Mouse (Mus musculus) CH12.LX (cell line): ENCODE results near the gene Frmd4a. TPM values are rescaled to one million over a fixed set of nuclear protein-coding genes. Genes with fewer than 3 reads are reported as not detected.

Experiments
- DNase-seq: peaks from one replicate; pipeline ENCODE4 v3.0.0-alpha.2; 2013; ENCODE audit errors: extremely low read depth
- H3K27ac ChIP-seq: 2 replicates; pipeline ENCODE4 v1.5.1; 2012; ENCODE audit warnings: low read depth, mild to moderate bottlenecking, control low read depth, moderate library complexity; ENCODE audit not compliant: insufficient read depth
- H3K27me3 ChIP-seq: replicated peaks from 2 replicates; pipeline ENCODE3; 2012; ENCODE audit warnings: inconsistent platforms
- H3K36me3 ChIP-seq, 2 experiments: replicated peaks in 1 of 2; 2 replicates each; pipeline versions ENCODE3 to v1.6.1; 2012; ENCODE audit warnings: inconsistent platforms in 1 of 2, low read length in 1 of 2, mild to moderate bottlenecking in 1 of 2, mixed read lengths in 1 of 2, moderate library complexity in 1 of 2; ENCODE audit not compliant: control insufficient read depth in 1 of 2, insufficient read depth in 1 of 2
- H3K4me1 ChIP-seq, 2 experiments: 2 replicates each; pipeline ENCODE4 v1.6.1; 2012; ENCODE audit warnings: inconsistent platforms in 1 of 2, moderate library complexity in 1 of 2; ENCODE audit not compliant: insufficient read depth in 2 of 2, control insufficient read depth in 1 of 2
- H3K4me2 ChIP-seq: 2 replicates; pipeline ENCODE4 v1.6.1; 2012; ENCODE audit warnings: low read depth, mild to moderate bottlenecking, control low read depth; ENCODE audit not compliant: poor library complexity, insufficient read depth, severe bottlenecking
- H3K4me3 ChIP-seq, 3 experiments: fragments of 150-350 bp in 1 of 3; sonication (generic) in 1 of 3; replicated peaks in 1 of 3; 2 replicates each; pipeline versions ENCODE3 to v1.5.1; 2011 to 2012; ENCODE audit warnings: low read depth in 2 of 3, low read length in 2 of 3, mild to moderate bottlenecking in 2 of 3, moderate library complexity in 2 of 3, control low read depth in 1 of 3, improper control_type of control experiment in 1 of 3, inconsistent platforms in 1 of 3, mixed read lengths in 1 of 3; ENCODE audit not compliant: poor library complexity in 1 of 3
- H3K79me2 ChIP-seq: replicated peaks from 2 replicates; pipeline ENCODE4 v1.6.1; 2012; ENCODE audit warnings: mild to moderate bottlenecking, moderate library complexity; ENCODE audit not compliant: control insufficient read depth, poor library complexity, insufficient read depth, severe bottlenecking; ENCODE audit errors: extremely low read depth
- H3K9ac ChIP-seq: 2 replicates; pipeline ENCODE4 v1.6.1; 2012; ENCODE audit warnings: low read depth, mild to moderate bottlenecking, control low read depth, moderate library complexity; ENCODE audit not compliant: insufficient read depth
- H3K9me3 ChIP-seq: replicated peaks from 2 replicates; pipeline ENCODE3; 2012; ENCODE audit warnings: low read length, inconsistent platforms, mixed read lengths
- BHLHE40 ChIP-seq: IDR thresholded peaks from 2 replicates; pipeline ENCODE4 v1.6.1; 2011; ENCODE audit warnings: mild to moderate bottlenecking, low read depth, low read length, improper control_type of control experiment
- CHD2 ChIP-seq: IDR thresholded peaks from 2 replicates; pipeline ENCODE4 v1.6.1; 2011; ENCODE audit warnings: low read length, improper control_type of control experiment
- ETS1 ChIP-seq: conservative IDR thresholded peaks from 2 replicates; pipeline ENCODE4 v1.6.1; 2012; ENCODE audit warnings: low read depth, mild to moderate bottlenecking, inconsistent platforms, low read length, improper control_type of control experiment, moderate library complexity
- HCFC1 ChIP-seq: IDR thresholded peaks from 2 replicates; pipeline ENCODE4 v1.6.1; 2012; ENCODE audit warnings: low read depth, mild to moderate bottlenecking, inconsistent platforms, low read length, improper control_type of control experiment
- JUND ChIP-seq: conservative IDR thresholded peaks from 2 replicates; pipeline ENCODE4 v1.6.1; 2011; ENCODE audit warnings: low read depth, low read length, improper control_type of control experiment
- KAT2A ChIP-seq: IDR thresholded peaks from 2 replicates; pipeline ENCODE4 v1.6.1; 2012; ENCODE audit warnings: low read length, improper control_type of control experiment, inconsistent platforms; ENCODE audit not compliant: insufficient replicate concordance
- MAZ ChIP-seq: IDR thresholded peaks from 2 replicates; pipeline ENCODE4 v1.6.1; 2012; ENCODE audit warnings: low read depth, mild to moderate bottlenecking, inconsistent platforms, low read length, improper control_type of control experiment, moderate library complexity
- MEF2A ChIP-seq: IDR thresholded peaks from 2 replicates; pipeline ENCODE4 v1.6.1; 2014; ENCODE audit warnings: low read depth, mild to moderate bottlenecking, inconsistent platforms, low read length, improper control_type of control experiment, borderline replicate concordance
- MXI1 ChIP-seq: IDR thresholded peaks from 2 replicates; pipeline ENCODE4 v1.6.1; 2011; ENCODE audit warnings: mild to moderate bottlenecking, low read depth, low read length, improper control_type of control experiment
- MYC ChIP-seq: IDR thresholded peaks from 2 replicates; pipeline ENCODE4 v1.6.1; 2011; ENCODE audit warnings: low read depth, mild to moderate bottlenecking, improper control_type of control experiment, low read length
- NELFE ChIP-seq: IDR thresholded peaks from 2 replicates; pipeline ENCODE4 v1.6.1; 2011; ENCODE audit warnings: low read depth, low read length, improper control_type of control experiment
- NRF1 ChIP-seq: IDR thresholded peaks from 2 replicates; pipeline ENCODE4 v1.6.1; 2014; ENCODE audit warnings: low read depth, mild to moderate bottlenecking, inconsistent platforms, low read length, improper control_type of control experiment, moderate library complexity
- POLR2A ChIP-seq: IDR thresholded peaks from 2 replicates; pipeline ENCODE4 v1.6.1; 2011; ENCODE audit warnings: low read depth, mild to moderate bottlenecking, improper control_type of control experiment, low read length
- POLR2AphosphoS2 ChIP-seq: IDR thresholded peaks from 2 replicates; pipeline ENCODE4 v1.6.1; 2011; ENCODE audit warnings: low read depth, low read length, improper control_type of control experiment
- RCOR1 ChIP-seq: conservative IDR thresholded peaks from 2 replicates; pipeline ENCODE4 v1.6.1; 2012; ENCODE audit warnings: low read depth, mild to moderate bottlenecking, inconsistent platforms, low read length, improper control_type of control experiment
- SIN3A ChIP-seq: IDR thresholded peaks from 2 replicates; pipeline ENCODE4 v1.6.1; 2012; ENCODE audit warnings: low read length, improper control_type of control experiment, inconsistent platforms
- USF1 ChIP-seq: IDR thresholded peaks from 2 replicates; pipeline ENCODE4 v1.6.1; 2014; ENCODE audit warnings: low read depth, mild to moderate bottlenecking, inconsistent platforms, low read length, improper control_type of control experiment
- USF2 ChIP-seq: conservative IDR thresholded peaks from 2 replicates; pipeline ENCODE4 v1.6.1; 2011; ENCODE audit warnings: low read depth, low read length, improper control_type of control experiment
- ZNF384 ChIP-seq: IDR thresholded peaks from 2 replicates; pipeline ENCODE4 v1.6.1; 2012; ENCODE audit warnings: low read depth, low read length, improper control_type of control experiment, inconsistent platforms
- dilution Hi-C: fragments of 300-500 bp; cut with MboI; formaldehyde crosslinking; loops from 2 replicates; pipeline ENCODE4 v1.14.3; 2020; ENCODE audit warnings: low sequenced_read_pairs; ENCODE audit not compliant: extremely low pct_unique_long_range_greater_than_20kb, extremely low pct_ligation_motif_present
- in situ Hi-C: fragments of 300-500 bp; cut with MboI; formaldehyde crosslinking; loops from 3 replicates; pipeline ENCODE4 v1.14.3; 2019; ENCODE audit warnings: low sequenced_read_pairs, low pct_ligation_motif_present, low pct_unique_long_range_greater_than_20kb, mixed read lengths
- polyA plus RNA-seq: library from polyadenylated mRNA; unstranded; fragments of >175 nt; gene quantifications from 2 replicates; pipeline ENCODE4 v1.2.1, GENCODE M21; 2012; ENCODE audit warnings: low read depth; ENCODE audit not compliant: insufficient read length
- total RNA-seq, 2 experiments: library from RNA; depleted of rRNA; stranded (reverse); fragments of 300-350 nt in 1 of 2; fragments of >200 nt in 1 of 2; gene quantifications; 2 replicates each; pipeline ENCODE4 v1.2.3; 2012 to 2014

Gene Frmd4a
- total and polyA plus RNA-seq, 3 experiments: 0.13 to 2.0 (median 0.32) TPM

GRCm38 (mm10) chr2:4152521-4153040 lies 135.1 kb downstream of the Frmd4a start:
- H3K27me3 ChIP-seq: no peaks in the 10 kb centered on the region
- TF ChIP-seq USF1: no peak
- no peak for TF ChIP-seq CHD2
- TF ChIP-seq HCFC1: no peak
- TF ChIP-seq MAZ: no peak
- no peak for TF ChIP-seq USF2
- no peak for TF ChIP-seq NRF1
- TF ChIP-seq MYC: no peak
- no peak for TF ChIP-seq POLR2A
- no peak for TF ChIP-seq MXI1
- no peak for TF ChIP-seq ETS1
- no peak for TF ChIP-seq POLR2AphosphoS2
- no peak for TF ChIP-seq BHLHE40
- no peak for TF ChIP-seq KAT2A
- TF ChIP-seq SIN3A: no peak
- no peak for TF ChIP-seq NELFE
- no peaks in the 10 kb centered on the region for H3K9me3 ChIP-seq
- H3K79me2 ChIP-seq: no peaks in the 10 kb centered on the region
- no peak overlapping the region; the same call in 1 of the 2 replicates for H3K4me2 ChIP-seq
- H3K4me3 ChIP-seq: no peak overlapping the region
- in situ Hi-C loops (no loop called here), dilution Hi-C loops (no loop called here)
- H3K9ac ChIP-seq: no peak overlapping the region
- H3K36me3 ChIP-seq: no peaks in the 10 kb centered on the region
- no peak for DNase-seq
- no peak overlapping the region for H3K27ac ChIP-seq
- H3K4me1 ChIP-seq: no peaks in the 10 kb centered on the region

- Histone ChIP-seq H3K36me3 (no peaks in the 10 kb centered on the region), H3K9me3 (no peaks in the 10 kb centered on the region), H3K79me2 (no peaks in the 10 kb centered on the region), H3K27me3 (no peaks in the 10 kb centered on the region), H3K4me2 (no peak overlapping the region; the same call in 1 of the 2 replicates), H3K27ac (no peak overlapping the region), H3K9ac (no peak overlapping the region), H3K4me1 (no peaks in the 10 kb centered on the region), H3K4me3 (no peak overlapping the region)
- in situ Hi-C loops (no loop called here), dilution Hi-C loops (no loop called here)
- DNase-seq: no peak
- no peak for TF ChIP-seq ZNF384
- no peak for TF ChIP-seq MEF2A
- no peak for TF ChIP-seq MXI1
- TF ChIP-seq JUND: no peak
- TF ChIP-seq MYC: no peak
- no peak for TF ChIP-seq RCOR1
Observed at GRCm38 (mm10) chr2:4153131-4153631, 135.7 kb downstream of the Frmd4a start.
